23 mouse cellular contexts compared by ENCODE assay signal in the genomic region with DNA sequence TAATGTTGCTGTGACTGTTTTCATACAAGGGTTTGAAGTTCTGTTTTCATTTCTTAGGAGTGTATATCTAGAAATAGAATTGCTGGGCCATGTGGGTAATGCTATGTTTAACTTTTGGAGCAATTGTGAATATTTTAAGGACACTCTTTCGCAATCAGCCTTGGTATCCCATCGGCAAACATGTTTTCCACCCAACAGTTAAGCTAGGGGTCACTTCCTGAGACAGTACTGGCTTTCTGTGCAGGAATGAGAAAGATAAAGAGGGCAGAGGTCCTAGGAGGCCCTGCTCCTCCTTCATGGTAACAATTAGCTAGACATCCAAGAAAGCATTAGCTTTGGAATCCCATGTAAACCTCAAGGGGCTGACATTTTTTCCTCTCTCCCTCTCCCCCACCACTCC. TPM values are rescaled to one million over a fixed set of nuclear protein-coding genes. Genes with fewer than 3 reads are reported as not detected.
DNase-seq lines count a peak whose midpoint lies in the region; ATAC-seq and TF ChIP-seq lines count a peak whose summit lies in the region.
"Had no signal": no experiment of that assay in that cellular context is flagged by ENCODE, and none has a peak within 500 bp of the region (broad histone marks: within the 10 kb centered on the region; RNA-seq: fewer than 3 reads in every experiment).

No protein-coding gene starts in this region.

- H3K4me2 ChIP-seq in forebrain, embryonic 15.5 days (replicated peaks), result no peak overlapping the region
- no peak overlapping the region for H3K4me2 ChIP-seq in forebrain, embryonic 16.5 days (ENCODE audit: low read length)
- H3K4me2 ChIP-seq in hindbrain, postnatal 0 days (ENCODE audit: low read depth, low read length), result no peak overlapping the region
- H3K4me2 ChIP-seq: embryonic facial prominence, embryonic 13.5 days; hindbrain, embryonic 14.5 days; liver, embryonic 13.5 days; midbrain, embryonic 12.5 days; stomach, embryonic 15.5 days had no signal

- H3K27me3 ChIP-seq in forebrain, embryonic 15.5 days, result no peaks in the 10 kb centered on the region
- H3K27me3 ChIP-seq in forebrain, embryonic 16.5 days (replicated peaks; ENCODE audit: control insufficient read depth, insufficient read depth, low read length), result no peaks in the 10 kb centered on the region
- no peaks in the 10 kb centered on the region for H3K27me3 ChIP-seq in liver, adult 2 months (ENCODE audit: control insufficient read depth, insufficient read depth, low read length)
- no peaks in the 10 kb centered on the region; the same call in 1 of the 2 replicates for H3K27me3 ChIP-seq in hindbrain, postnatal 0 days (ENCODE audit: insufficient read depth, low read length)
- H3K27me3 ChIP-seq: embryonic facial prominence, embryonic 13.5 days; liver, embryonic 13.5 days; stomach, embryonic 15.5 days had no signal

- peak overlapping the region; percentile 59; the same call in 1 of the 2 replicates for H3K27ac ChIP-seq in forebrain, embryonic 15.5 days (replicated peaks)
- no peak overlapping the region for H3K27ac ChIP-seq in forebrain, embryonic 16.5 days (ENCODE audit: low read length)
- no peak overlapping the region for H3K27ac ChIP-seq in liver, adult 2 months (replicated peaks; ENCODE audit: insufficient read depth, low read depth, low read length)
- H3K27ac ChIP-seq in hindbrain, postnatal 0 days, result no peak overlapping the region
- H3K27ac ChIP-seq: embryonic facial prominence, embryonic 13.5 days; gastrocnemius, adult 2 months; hindbrain, embryonic 14.5 days; limb, embryonic 10.5 days; liver, embryonic 13.5 days; midbrain, embryonic 12.5 days; stomach, embryonic 15.5 days had no signal

- H3K9me3 ChIP-seq in forebrain, embryonic 15.5 days, result no peaks in the 10 kb centered on the region
- H3K9me3 ChIP-seq in forebrain, embryonic 16.5 days (ENCODE audit: control insufficient read depth, low read length), result no peaks in the 10 kb centered on the region
- no peaks in the 10 kb centered on the region for H3K9me3 ChIP-seq in hindbrain, postnatal 0 days (ENCODE audit: low read length)
- H3K9me3 ChIP-seq: embryonic facial prominence, embryonic 13.5 days; limb, embryonic 10.5 days; liver, embryonic 13.5 days; midbrain, embryonic 12.5 days; stomach, embryonic 15.5 days had no signal

- no peaks in the 10 kb centered on the region for H3K79me2 ChIP-seq in liver, adult 2 months (ENCODE audit: control insufficient read depth, insufficient read depth, low read length)

- TF ChIP-seq POLR2A in liver, adult 2 months (IDR thresholded peaks at IDR 0.05; ENCODE audit: extremely low read depth, insufficient read depth, low read length), result no peak

- H3K36me3 ChIP-seq in forebrain, embryonic 15.5 days, result no peaks in the 10 kb centered on the region
- H3K36me3 ChIP-seq in forebrain, embryonic 16.5 days (ENCODE audit: control insufficient read depth, insufficient read depth), result no peaks in the 10 kb centered on the region
- no peaks in the 10 kb centered on the region for H3K36me3 ChIP-seq in liver, adult 2 months (ENCODE audit: control insufficient read depth, insufficient read depth, low read length)
- H3K36me3 ChIP-seq in hindbrain, postnatal 0 days (ENCODE audit: insufficient read depth, low read length), result no peaks in the 10 kb centered on the region
- H3K36me3 ChIP-seq: embryonic facial prominence, embryonic 13.5 days; G1E; limb, embryonic 10.5 days; liver, embryonic 13.5 days; midbrain, embryonic 12.5 days; stomach, embryonic 15.5 days had no signal

- TF ChIP-seq CTCF in liver, adult 2 months (IDR thresholded peaks at IDR 0.05; ENCODE audit: low read depth, low read length), result no peak
- no peak for TF ChIP-seq CTCF in hindbrain, postnatal 0 days (IDR thresholded peaks at IDR 0.05; ENCODE audit: low read depth)

- H3K9ac ChIP-seq in forebrain, embryonic 15.5 days (replicated peaks), result no peak overlapping the region
- no peak overlapping the region for H3K9ac ChIP-seq in forebrain, embryonic 16.5 days (replicated peaks; ENCODE audit: low read depth, low read length)
- no peak overlapping the region for H3K9ac ChIP-seq in liver, adult 2 months (ENCODE audit: low read depth, low read length)
- no peak overlapping the region for H3K9ac ChIP-seq in hindbrain, postnatal 0 days (replicated peaks; ENCODE audit: low read length)
- H3K9ac ChIP-seq: embryonic facial prominence, embryonic 13.5 days; hindbrain, embryonic 14.5 days; liver, embryonic 13.5 days; midbrain, embryonic 12.5 days; stomach, embryonic 15.5 days had no signal

- H3K4me3 ChIP-seq in forebrain, embryonic 15.5 days, result no peak overlapping the region
- H3K4me3 ChIP-seq in forebrain, embryonic 16.5 days (replicated peaks; ENCODE audit: low read length), result no peak overlapping the region
- H3K4me3 ChIP-seq in liver, adult 2 months (ENCODE audit: insufficient read depth, low read depth, low read length), result no peak overlapping the region
- no peak overlapping the region for H3K4me3 ChIP-seq in hindbrain, postnatal 0 days (ENCODE audit: low read length)
- H3K4me3 ChIP-seq: embryonic facial prominence, embryonic 13.5 days; gastrocnemius, adult 2 months; limb, embryonic 10.5 days; liver, embryonic 13.5 days; midbrain, embryonic 12.5 days; stomach, embryonic 15.5 days had no signal

- 92% methylated on average over 2 of the region's 2 CpGs for WGBS in forebrain, embryonic 15.5 days
- 94% methylated on average over 2 of the region's 2 CpGs for WGBS in forebrain, embryonic 16.5 days
- WGBS in liver, adult 2 months, result 2% methylated on average over 2 of the region's 2 CpGs
- WGBS in hindbrain, postnatal 0 days, result 81% methylated on average over 2 of the region's 2 CpGs

- DNase-seq in liver, adult 2 months (ENCODE audit: extremely low read depth, low read depth, low spot score), result peak; percentile 89
- DNase-seq in liver, result no peak
- peak; percentile 23 for DNase-seq in lung, postnatal 36 days
- no peak for DNase-seq in lung, postnatal 14 days
- no peak for DNase-seq in hindbrain, postnatal 0 days (ENCODE audit: low spot score)
- DNase-seq in urinary bladder, postnatal 4 days (ENCODE audit: low spot score in 2 of 2), result no peak
- DNase-seq: adrenal gland, adult 8-10 months; cerebellum, adult 11-12 months; cerebellum, postnatal 10 days; gastrocnemius, adult 2 months; heart, postnatal 4 days; kidney, postnatal 10 days; liver, embryonic 13.5 days; thymus, postnatal 25 days had no signal

- peaks cover 11% of the 10 kb centered on the region; the same call in 1 of the 2 replicates for H3K4me1 ChIP-seq in forebrain, embryonic 15.5 days
- peaks cover 6% of the 10 kb centered on the region for H3K4me1 ChIP-seq in forebrain, embryonic 16.5 days (replicated peaks; ENCODE audit: control insufficient read depth, insufficient read depth, low read length)
- peaks cover 31% of the 10 kb centered on the region for H3K4me1 ChIP-seq in liver, adult 2 months (ENCODE audit: control insufficient read depth, insufficient read depth, low read length)
- no peaks in the 10 kb centered on the region for H3K4me1 ChIP-seq in hindbrain, postnatal 0 days (ENCODE audit: insufficient read depth, low read length)
- H3K4me1 ChIP-seq: embryonic facial prominence, embryonic 13.5 days; midbrain, embryonic 12.5 days; stomach, embryonic 15.5 days had no signal

- ATAC-seq in forebrain, embryonic 15.5 days (replicated peaks), result no peak
- no peak for ATAC-seq in forebrain, embryonic 16.5 days
- ATAC-seq in hindbrain, postnatal 0 days, result no peak

RNA-seq across cellular contexts. Expression of gene Maf, which starts 47.1 kb away (rescaled TPM):
- polyA plus RNA-seq in forebrain, embryonic 15.5 days (2015; fragmentation: Nextera tagmentation; extraction: Ambion mirVana), result 4.8 and 5.8 TPM in 2 replicates
- polyA plus RNA-seq in forebrain, embryonic 16.5 days (2015; fragmentation: Nextera tagmentation; extraction: Ambion mirVana), result 4.3 and 6.4 TPM in 2 replicates
- 9.9 and 10.6 TPM in 2 replicates for total RNA-seq in liver, adult 2 months (2014; rRNA removed)
- polyA plus RNA-seq in liver, adult 2 months (2012; rRNA removed), result 5.0 and 6.4 TPM in 2 replicates
- 24.4 and 26.8 TPM in 2 replicates for total RNA-seq in hindbrain, postnatal 0 days (2014; rRNA removed)
- polyA plus RNA-seq in hindbrain, postnatal 0 days (2015; fragmentation: Nextera tagmentation; extraction: Ambion mirVana), result 8.1 and 8.9 TPM in 2 replicates
- total RNA-seq: CH12.LX had no signal
- polyA plus RNA-seq: G1E had no signal

Comparison
In these comparisons a context has a peak if more than half of its experiments do, and no peak if none do; other contexts are left out.
1. DNase-seq: peak in liver, adult 2 months (single experiment) and lung, postnatal 36 days (single experiment); none in liver (single experiment), lung, postnatal 14 days (single experiment), hindbrain, postnatal 0 days (single experiment) and urinary bladder, postnatal 4 days (0 of 2).